Mouse (Mus musculus) intestine, embryonic 16.5 days (tissue): ENCODE results near the gene Fhl1. TPM values are rescaled to one million over a fixed set of nuclear protein-coding genes. Genes with fewer than 3 reads are reported as not detected.

ENCODE experiments used
- ATAC-seq: fragments of 200-750 bp; cut with Nextera tagmentation; 2 replicates; pipeline ENCODE4 v1.8.0; 2017; ENCODE audit warnings: moderate TSS enrichment, moderate library complexity
- H3K27ac ChIP-seq: fragments of 300-500 bp; sonication (generic); 2 replicates; pipeline ENCODE4 v1.5.1; 2014; ENCODE audit warnings: mild to moderate bottlenecking, low read length
- H3K27me3 ChIP-seq: fragments of 300-500 bp; sonication (generic); replicated peaks from 2 replicates; pipeline ENCODE4 v1.6.1; 2014; ENCODE audit warnings: low read length, control low read depth, mixed read lengths; ENCODE audit not compliant: control insufficient read depth, insufficient read depth
- H3K36me3 ChIP-seq: fragments of 300-500 bp; sonication (generic); 2 replicates; pipeline ENCODE4 v1.6.1; 2014; ENCODE audit warnings: low read length, control low read depth; ENCODE audit not compliant: control insufficient read depth, insufficient read depth
- H3K4me1 ChIP-seq: fragments of 300-500 bp; sonication (generic); 2 replicates; pipeline ENCODE4 v1.6.1; 2014; ENCODE audit warnings: low read length, control low read depth, mixed read lengths; ENCODE audit not compliant: control insufficient read depth, insufficient read depth
- H3K4me2 ChIP-seq: fragments of 300-500 bp; sonication (generic); 2 replicates; pipeline ENCODE4 v1.6.1; 2014; ENCODE audit warnings: low read depth, low read length, control low read depth
- H3K4me3 ChIP-seq: fragments of 300-500 bp; sonication (generic); 2 replicates; pipeline ENCODE4 v1.5.1; 2014; ENCODE audit warnings: mild to moderate bottlenecking, low read length
- H3K9ac ChIP-seq: fragments of 300-500 bp; sonication (generic); 2 replicates; pipeline ENCODE4 v1.6.1; 2014; ENCODE audit warnings: low read depth, low read length
- H3K9me3 ChIP-seq: fragments of 300-500 bp; sonication (generic); 2 replicates; pipeline ENCODE4 v1.6.1; 2016; ENCODE audit warnings: low read length, control low read depth; ENCODE audit not compliant: control insufficient read depth
- WGBS: fragments of 180-500 bp; shearing (Covaris S2); extraction: QIAGEN DNeasy Blood & Tissue Kit; methylation state at CpG from one replicate; pipeline ENCODE4 v1.1.7; 2014; 5-methylcytosine and 5-hydroxymethylcytosine counted together
- polyA plus RNA-seq: library from polyadenylated mRNA; unstranded; fragments of >200 nt; fragmentation: Nextera tagmentation; extraction: Ambion mirVana; gene quantifications from 2 replicates; pipeline ENCODE4 v1.2.1, GENCODE M21; 2015

The Fhl1 gene
- polyA plus RNA-seq, 1 experiment from 2014 or later: 67.0 TPM

DNA sequence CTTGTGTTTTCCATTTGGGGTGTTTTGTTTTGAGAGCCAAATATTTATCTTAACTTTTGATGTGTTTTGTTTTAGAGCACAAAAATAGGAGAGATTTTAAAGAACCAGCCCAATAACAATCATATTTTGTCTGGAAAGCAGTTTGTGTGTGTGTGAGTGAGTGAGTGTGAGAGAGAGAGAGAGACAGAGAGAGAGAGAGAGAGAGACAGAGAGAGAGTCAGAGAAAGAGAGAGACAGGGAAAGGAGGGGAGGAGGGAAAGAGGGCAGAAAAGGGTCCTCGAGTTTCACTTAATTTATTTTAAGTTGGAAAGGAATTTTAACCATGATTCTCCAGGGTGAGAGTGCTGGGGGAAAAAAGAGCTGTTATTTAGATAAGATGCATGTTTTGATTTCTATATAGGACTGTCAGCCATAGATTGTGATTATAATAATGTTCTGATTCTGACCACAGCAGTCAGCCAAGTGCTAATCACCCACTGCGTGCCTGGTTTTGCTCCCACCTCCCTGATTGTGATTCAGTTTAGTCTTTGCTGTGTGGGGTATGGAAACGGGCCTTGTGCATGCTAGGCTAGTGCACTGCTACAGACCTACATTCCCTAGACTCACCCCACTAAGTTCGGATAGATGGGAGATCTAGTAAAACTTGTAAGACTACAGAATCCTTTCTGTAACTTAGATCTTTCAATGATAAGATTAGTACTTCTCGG is 6.4 kb downstream of the Fhl1 start:
- WGBS: 67% methylated on average over 5 of the region's 5 CpGs
- no peak overlapping the region for H3K4me2 ChIP-seq
- no peaks in the 10 kb centered on the region for H3K27me3 ChIP-seq
- H3K4me1 ChIP-seq: no peaks in the 10 kb centered on the region
- H3K4me3 ChIP-seq: no peak overlapping the region
- H3K27ac ChIP-seq: no peak overlapping the region
- ATAC-seq: no peak
- H3K9ac ChIP-seq: no peak overlapping the region
- H3K36me3 ChIP-seq: no peaks in the 10 kb centered on the region
- no peaks in the 10 kb centered on the region for H3K9me3 ChIP-seq

DNA sequence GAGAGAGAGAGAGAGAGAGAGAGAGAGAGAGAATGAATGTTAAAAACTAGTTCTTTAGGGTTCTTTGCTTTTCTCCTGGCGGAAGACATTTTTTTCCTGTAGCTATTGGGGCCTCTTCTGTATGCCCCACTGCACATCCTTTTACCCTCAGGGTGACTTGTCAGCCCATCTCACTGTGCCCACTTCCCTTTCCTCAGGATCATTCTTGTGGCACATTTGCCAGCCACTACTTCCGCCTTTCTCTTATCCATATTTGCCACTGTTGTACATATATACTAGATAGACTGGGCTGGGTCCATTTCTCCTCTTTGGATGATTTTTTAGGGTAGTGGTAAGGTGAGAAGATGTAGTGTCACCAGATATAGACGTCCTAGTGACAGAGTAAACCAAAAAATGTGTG is 9.8 kb downstream of the Fhl1 start:
- WGBS: 71% methylated on average over 3 of the region's 3 CpGs
- ATAC-seq: no peak

DNA sequence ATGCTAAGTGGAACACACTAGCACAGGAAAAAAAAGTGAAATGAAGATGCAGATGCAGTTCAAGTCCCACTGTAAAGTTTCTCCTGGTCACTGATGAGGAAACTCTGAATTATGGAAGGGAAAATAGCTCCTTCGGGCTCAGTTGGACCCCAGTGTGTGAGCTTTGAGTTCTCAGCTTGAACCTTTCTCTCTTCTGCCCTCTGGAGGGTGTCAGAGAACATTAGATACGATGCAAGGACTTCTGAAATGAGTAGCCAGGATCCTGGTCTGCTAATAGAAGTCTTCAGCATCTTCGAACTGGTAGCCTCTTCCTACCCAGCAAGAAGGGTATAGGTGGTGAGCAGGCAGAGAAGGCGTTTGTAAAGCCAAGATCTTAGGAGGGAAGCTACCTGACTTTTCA is 19.9 kb downstream of the Fhl1 start:
- no peaks in the 10 kb centered on the region for H3K4me1 ChIP-seq
- H3K4me2 ChIP-seq: no peak overlapping the region
- H3K4me3 ChIP-seq: no peak overlapping the region
- no peaks in the 10 kb centered on the region for H3K27me3 ChIP-seq
- no peak for ATAC-seq
- H3K9ac ChIP-seq: no peak overlapping the region
- no peak overlapping the region for H3K27ac ChIP-seq
- no peaks in the 10 kb centered on the region for H3K9me3 ChIP-seq
- H3K36me3 ChIP-seq: no peaks in the 10 kb centered on the region
- 61% methylated on average over 4 of the region's 4 CpGs for WGBS

More for the DNA sequence above, 9.8 kb downstream of the Fhl1 start:
- no peaks in the 10 kb centered on the region for H3K27me3 ChIP-seq
- H3K9me3 ChIP-seq: no peaks in the 10 kb centered on the region
- no peak overlapping the region for H3K9ac ChIP-seq
- no peak overlapping the region for H3K27ac ChIP-seq
- H3K4me3 ChIP-seq: no peak overlapping the region
- H3K36me3 ChIP-seq: no peaks in the 10 kb centered on the region
- no peaks in the 10 kb centered on the region for H3K4me1 ChIP-seq
- H3K4me2 ChIP-seq: no peak overlapping the region

DNA sequence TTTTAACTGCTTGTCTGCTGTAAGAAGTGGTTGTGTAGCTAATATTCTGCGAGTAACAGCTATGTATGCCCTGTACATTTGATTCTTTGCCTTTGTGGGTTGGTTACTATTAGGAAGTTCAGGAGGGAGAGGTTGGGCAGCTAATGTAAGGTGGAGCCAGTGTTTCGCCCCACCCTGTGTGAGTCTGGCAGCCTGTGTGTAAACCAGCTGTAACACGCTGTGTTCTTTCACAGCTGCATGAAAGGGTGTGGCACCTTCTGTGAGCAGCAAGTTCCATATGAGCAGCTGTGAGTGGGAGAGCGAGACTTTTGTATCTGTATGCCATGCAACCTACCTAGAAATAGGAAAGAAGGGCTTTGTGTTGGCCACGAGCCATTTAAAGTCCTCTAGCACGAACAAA is 20.6 kb downstream of the Fhl1 start:
- 60% methylated on average over 6 of the region's 6 CpGs for WGBS
- Histone ChIP-seq H3K27ac (no peak overlapping the region), H3K9me3 (no peaks in the 10 kb centered on the region), H3K4me2 (no peak overlapping the region), H3K36me3 (no peaks in the 10 kb centered on the region), H3K4me1 (no peaks in the 10 kb centered on the region), H3K4me3 (no peak overlapping the region), H3K9ac (no peak overlapping the region), H3K27me3 (no peaks in the 10 kb centered on the region)
- ATAC-seq: peak; percentile 44; the same call in 1 of the 2 replicates

DNA sequence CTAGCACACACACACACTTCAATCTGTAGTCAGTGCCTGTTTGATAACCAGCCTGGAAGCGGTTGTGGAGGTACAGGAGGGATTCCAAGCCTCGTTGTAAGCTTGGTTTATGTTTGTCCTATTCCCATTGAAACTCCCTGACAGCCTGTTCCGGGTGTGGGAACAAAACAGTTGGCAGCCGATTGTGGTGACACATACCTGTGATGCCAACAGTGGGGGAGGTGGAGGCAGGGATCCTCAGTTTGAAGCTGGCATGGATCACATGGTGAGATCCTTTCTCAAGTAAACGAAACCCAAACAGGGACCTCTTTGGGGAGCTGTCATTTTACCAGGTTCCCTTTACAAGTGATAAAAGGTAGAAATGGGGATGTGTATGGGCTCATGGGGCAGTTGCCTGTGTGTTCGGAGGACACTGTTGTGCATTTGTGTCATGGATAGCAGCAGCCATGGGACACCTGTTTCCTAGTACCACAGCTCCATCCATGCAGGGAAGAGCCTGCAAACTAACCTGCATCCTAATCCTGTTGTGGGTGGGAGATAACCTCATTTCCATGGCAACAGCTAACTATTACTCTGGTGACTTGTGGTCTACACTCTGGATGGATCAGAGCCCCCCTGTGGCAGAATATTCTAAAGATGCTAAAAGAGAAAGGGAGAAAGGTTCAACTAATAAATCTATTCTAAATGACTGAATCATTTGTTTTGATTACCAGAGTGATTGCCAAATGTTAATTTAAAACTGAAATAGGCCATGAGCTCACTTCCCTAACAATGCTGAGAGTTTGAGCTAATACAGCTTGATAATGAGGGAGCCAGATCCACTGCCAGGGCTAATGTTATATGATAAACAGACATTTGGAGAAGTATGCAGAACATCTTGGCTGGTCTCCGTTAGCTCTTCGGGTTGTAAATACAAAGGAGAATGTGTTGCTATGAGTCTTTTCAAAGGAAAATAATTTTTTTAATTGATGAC is 22.0 kb downstream of the Fhl1 start:
- Histone ChIP-seq H3K27ac (no peak overlapping the region), H3K9me3 (no peaks in the 10 kb centered on the region), H3K9ac (no peak overlapping the region), H3K4me2 (no peak overlapping the region), H3K4me1 (no peaks in the 10 kb centered on the region), H3K27me3 (no peaks in the 10 kb centered on the region), H3K4me3 (no peak overlapping the region), H3K36me3 (no peaks in the 10 kb centered on the region)
- WGBS: 71% methylated on average over 8 of the region's 8 CpGs
- ATAC-seq: no peak

DNA sequence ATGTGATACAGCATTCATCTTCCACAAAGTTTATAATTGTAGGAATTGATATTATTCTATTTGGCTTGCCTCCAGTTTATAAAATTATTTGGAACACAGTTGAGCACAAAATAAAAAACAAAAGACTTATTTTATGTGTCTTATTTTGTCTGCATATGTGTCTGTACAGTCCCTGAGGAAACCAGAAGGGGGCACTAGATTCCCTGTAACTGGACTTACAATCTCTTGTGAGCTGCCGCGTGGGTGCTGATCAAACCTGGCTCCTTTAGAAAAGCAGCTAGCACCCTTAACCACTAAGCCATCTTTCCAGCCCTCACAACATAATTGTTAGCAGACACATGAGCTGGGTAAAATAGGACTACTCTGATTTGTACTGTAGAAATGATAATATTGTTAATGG is 24.1 kb downstream of the Fhl1 start:
- H3K4me1 ChIP-seq: no peaks in the 10 kb centered on the region
- no peak overlapping the region for H3K27ac ChIP-seq
- no peaks in the 10 kb centered on the region for H3K36me3 ChIP-seq
- no peaks in the 10 kb centered on the region for H3K9me3 ChIP-seq
- no peak overlapping the region for H3K4me2 ChIP-seq
- WGBS: 38% methylated on average over 2 of the region's 2 CpGs
- H3K27me3 ChIP-seq: no peaks in the 10 kb centered on the region
- no peak overlapping the region for H3K4me3 ChIP-seq
- ATAC-seq: no peak
- H3K9ac ChIP-seq: no peak overlapping the region

DNA sequence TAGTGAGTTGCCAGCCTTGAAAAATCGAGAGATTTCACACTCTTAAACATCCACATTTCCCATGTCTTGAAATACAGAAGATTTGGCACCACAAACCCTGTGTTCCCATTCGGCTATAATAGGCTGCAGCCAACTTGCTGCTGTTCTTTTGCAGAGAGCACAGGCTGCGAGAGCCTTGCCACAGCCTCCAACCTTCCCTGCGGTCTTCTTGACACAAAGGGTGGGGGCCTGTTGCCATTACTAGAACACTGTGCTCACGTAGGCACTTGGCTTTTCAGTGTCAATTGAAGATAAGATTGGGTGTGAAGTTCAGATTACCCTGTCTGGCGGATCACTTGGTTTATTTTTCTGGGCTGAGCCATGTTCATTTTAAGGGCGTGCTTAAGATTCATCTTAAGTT is 24.8 kb downstream of the Fhl1 start:
- Histone ChIP-seq H3K9ac (no peak overlapping the region), H3K4me1 (no peaks in the 10 kb centered on the region), H3K36me3 (no peaks in the 10 kb centered on the region), H3K4me2 (no peak overlapping the region), H3K27me3 (no peaks in the 10 kb centered on the region), H3K9me3 (no peaks in the 10 kb centered on the region), H3K4me3 (no peak overlapping the region), H3K27ac (no peak overlapping the region)
- WGBS: 70% methylated on average over 7 of the region's 7 CpGs
- ATAC-seq: peak; percentile 86

DNA sequence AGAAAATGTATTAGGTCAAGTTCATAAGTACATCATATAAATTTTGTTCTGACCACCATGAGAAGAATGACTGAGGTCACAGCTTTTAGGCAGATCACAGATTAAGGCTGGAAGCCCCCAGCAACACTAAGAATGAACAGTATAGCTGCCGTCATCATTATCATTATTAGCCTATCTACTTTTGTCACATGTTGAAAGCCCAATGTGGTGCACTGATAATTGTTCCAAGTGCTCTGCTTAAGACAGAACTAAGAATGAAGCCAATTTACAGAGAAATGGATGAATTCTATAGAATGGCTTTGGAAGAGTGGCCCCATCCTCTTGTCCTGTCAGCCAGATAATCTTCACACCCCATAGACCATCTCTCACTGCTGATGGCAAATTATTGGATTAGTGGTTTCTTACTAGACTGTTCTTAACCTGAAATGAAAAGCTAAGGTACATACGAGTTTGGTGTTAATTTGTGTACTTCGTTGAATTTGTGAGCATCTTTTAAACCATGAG is 28.7 kb downstream of the Fhl1 start:
- no peaks in the 10 kb centered on the region for H3K9me3 ChIP-seq
- no peaks in the 10 kb centered on the region for H3K4me1 ChIP-seq
- no peak for ATAC-seq
- no peaks in the 10 kb centered on the region for H3K27me3 ChIP-seq
- H3K4me3 ChIP-seq: no peak overlapping the region
- no peak overlapping the region for H3K27ac ChIP-seq
- H3K9ac ChIP-seq: no peak overlapping the region
- H3K36me3 ChIP-seq: no peaks in the 10 kb centered on the region
- H3K4me2 ChIP-seq: no peak overlapping the region
- 86% methylated on average over 3 of the region's 3 CpGs for WGBS

DNA sequence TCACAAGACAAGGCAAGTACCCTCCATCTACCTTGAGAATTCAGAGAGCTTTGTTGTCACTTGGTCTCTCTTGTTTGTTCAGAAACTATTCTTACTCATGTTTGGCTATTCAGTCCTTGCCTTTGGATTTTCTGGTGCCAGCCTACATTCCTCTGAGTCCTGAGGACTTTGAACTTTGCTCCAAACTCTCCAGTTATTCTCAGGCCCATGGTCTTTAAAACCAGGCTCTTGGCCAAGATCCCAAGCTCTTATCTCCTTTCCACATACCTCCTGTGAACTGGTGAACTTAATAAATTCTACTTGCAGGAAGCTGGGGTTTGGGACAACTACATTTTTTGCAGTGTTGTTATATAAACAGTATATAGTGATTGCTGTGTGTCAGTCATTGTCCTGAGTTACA is 38.3 kb downstream of the Fhl1 start:
- H3K36me3 ChIP-seq: no peaks in the 10 kb centered on the region
- H3K4me1 ChIP-seq: no peaks in the 10 kb centered on the region
- no peak overlapping the region for H3K9ac ChIP-seq
- no peak overlapping the region for H3K4me2 ChIP-seq
- peak; percentile 90 for ATAC-seq
- H3K4me3 ChIP-seq: no peak overlapping the region
- H3K27ac ChIP-seq: no peak overlapping the region
- H3K9me3 ChIP-seq: no peaks in the 10 kb centered on the region
- no peaks in the 10 kb centered on the region for H3K27me3 ChIP-seq
